Mouse (Mus musculus) olfactory bulb, adult 2 months (tissue): ENCODE measurements at regions not wholly inside any gene's neighbourhood (a gene's known extent, or its start where the extent isn't known, plus 50 kb on each side); places are given as distances from the start of the nearest gene placed in this dataset.

Source experiments
- H3K27ac ChIP-seq: fragments of 200-500 bp; 2 replicates; pipeline ENCODE4 v1.5.1; 2012; ENCODE audit warnings: low read depth, low read length; ENCODE audit not compliant: insufficient read depth
- H3K4me1 ChIP-seq: fragments of 200-500 bp; 2 replicates; pipeline ENCODE4 v1.6.1; 2012; ENCODE audit warnings: low read length; ENCODE audit not compliant: control insufficient read depth, insufficient read depth
- H3K4me3 ChIP-seq: fragments of 200-500 bp; 2 replicates; pipeline ENCODE4 v1.5.1; 2012; ENCODE audit warnings: mild to moderate bottlenecking, low read depth, low read length, moderate library complexity; ENCODE audit not compliant: insufficient read depth
- CTCF ChIP-seq: fragments of 200-500 bp; IDR thresholded peaks from 2 replicates; pipeline ENCODE4 v1.5.1; 2012; ENCODE audit warnings: low read depth, mild to moderate bottlenecking, low read length, moderate library complexity; ENCODE audit not compliant: insufficient read depth
- POLR2A ChIP-seq: fragments of 200-500 bp; IDR thresholded peaks from 2 replicates; pipeline ENCODE4 v1.6.1; 2012; ENCODE audit warnings: mild to moderate bottlenecking, low read depth, low read length, moderate library complexity; ENCODE audit not compliant: insufficient read depth
- WGBS: fragments of 180-500 bp; shearing (Covaris S2); methylation state at CpG from one replicate; pipeline ENCODE4 v1.1.7; 2018; 5-methylcytosine and 5-hydroxymethylcytosine counted together

DNA sequence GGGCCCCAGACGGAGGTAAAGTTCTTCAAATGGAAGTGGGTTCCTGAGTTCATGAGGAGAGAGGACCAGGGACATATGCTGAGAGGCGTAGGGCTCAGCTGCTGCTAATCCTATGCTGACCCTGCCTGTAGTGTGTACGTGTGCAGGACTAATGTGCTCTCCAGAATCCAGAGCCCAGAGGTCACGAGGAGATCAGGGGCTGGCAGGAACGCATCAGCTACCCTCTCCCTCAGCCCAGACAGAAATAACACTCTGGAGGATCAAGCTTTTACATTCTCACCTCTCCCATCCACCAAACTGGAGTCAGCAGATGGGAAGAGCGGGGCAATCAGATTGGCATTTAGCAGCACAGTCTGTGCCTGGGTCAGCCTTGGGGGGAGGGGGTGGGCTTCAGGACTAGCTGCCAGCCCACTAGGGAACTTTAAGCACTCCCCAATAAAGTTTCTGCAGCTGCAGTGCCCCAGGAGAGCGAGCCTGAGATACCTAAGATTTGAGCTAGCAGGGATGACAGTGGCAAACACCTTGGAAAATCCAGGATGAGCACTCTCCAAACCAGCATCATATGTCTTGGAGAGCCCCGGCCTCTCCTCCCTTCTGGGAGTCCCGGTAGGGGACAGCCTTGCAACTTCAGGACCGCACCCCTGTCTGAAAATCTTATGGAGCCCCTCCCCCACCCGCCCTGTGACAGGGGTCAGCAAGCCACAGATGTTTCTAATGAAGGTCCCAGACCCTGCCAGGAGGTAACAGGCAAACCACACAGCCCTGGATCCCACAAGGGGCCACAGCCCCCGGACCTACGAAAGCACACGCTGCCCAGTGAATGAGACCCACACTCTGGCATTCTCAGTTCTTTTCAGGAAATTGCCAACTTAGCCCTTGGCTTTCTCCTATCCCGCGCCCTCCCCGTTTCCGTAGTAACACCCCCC is 90.4 kb downstream of the Zfp36l1 start:
- Histone ChIP-seq H3K27ac (no peak overlapping the region), H3K4me3 (no peak overlapping the region), H3K4me1 (peaks cover 7% of the 10 kb centered on the region; the same call in 1 of the 2 replicates)
- WGBS, result 37% methylated on average over 18 of the region's 18 CpGs
- TF ChIP-seq CTCF, result no peak
- TF ChIP-seq POLR2A, result no peak

DNA sequence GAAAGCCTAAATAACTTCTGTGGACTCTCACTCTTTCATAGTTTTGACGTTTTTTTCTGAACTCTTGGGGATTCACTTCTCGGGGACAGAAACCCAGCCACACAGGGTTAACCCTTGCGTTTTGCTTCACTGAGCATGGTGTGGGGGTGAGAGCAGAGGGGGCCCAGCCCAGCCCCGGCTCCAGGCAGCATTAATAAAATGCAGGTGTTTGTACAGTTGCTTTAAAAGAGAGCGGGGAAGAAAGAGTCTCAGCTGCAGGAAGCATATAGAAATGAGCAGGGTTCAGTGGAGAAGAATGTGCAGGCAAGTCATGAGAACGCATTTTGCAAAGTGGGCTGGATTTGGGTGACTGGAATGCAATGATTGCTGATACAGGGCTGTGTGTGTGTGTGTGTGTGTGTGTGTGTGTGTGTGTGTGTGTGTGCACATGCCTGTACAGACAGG is 91.8 kb downstream of the Zfp36l1 start:
- Histone ChIP-seq H3K4me1 (peaks cover 7% of the 10 kb centered on the region; the same call in 1 of the 2 replicates), H3K27ac (no peak overlapping the region), H3K4me3 (no peak overlapping the region)
- WGBS, result 48% methylated on average over 6 of the region's 6 CpGs
- TF ChIP-seq POLR2A, result no peak
- TF ChIP-seq CTCF, result no peak

DNA sequence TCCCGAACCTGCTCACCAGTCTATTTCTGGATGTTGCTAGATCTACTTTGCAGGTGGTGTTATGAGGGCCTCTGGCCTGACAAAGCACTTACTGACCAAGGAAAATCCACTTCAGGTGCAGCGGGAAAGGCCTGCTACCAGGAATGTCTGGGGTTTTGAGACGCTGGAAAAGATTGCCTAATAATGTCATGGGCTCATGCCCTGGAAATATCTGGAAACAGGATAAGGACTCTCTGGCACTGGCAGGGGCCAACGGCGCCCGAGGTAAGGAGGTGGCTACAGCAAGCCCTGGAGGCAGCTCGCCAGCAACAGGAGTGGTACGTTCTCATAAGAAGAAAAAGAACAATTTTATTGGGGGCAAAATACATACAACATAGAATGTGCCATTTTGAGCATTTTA is 94.7 kb downstream of the Zfp36l1 start:
- 94% methylated on average over 8 of the region's 8 CpGs for WGBS
- Histone ChIP-seq H3K4me3 (no peak overlapping the region), H3K27ac (no peak overlapping the region), H3K4me1 (peaks cover 17% of the 10 kb centered on the region)
- no peak for TF ChIP-seq POLR2A
- no peak for TF ChIP-seq CTCF

DNA sequence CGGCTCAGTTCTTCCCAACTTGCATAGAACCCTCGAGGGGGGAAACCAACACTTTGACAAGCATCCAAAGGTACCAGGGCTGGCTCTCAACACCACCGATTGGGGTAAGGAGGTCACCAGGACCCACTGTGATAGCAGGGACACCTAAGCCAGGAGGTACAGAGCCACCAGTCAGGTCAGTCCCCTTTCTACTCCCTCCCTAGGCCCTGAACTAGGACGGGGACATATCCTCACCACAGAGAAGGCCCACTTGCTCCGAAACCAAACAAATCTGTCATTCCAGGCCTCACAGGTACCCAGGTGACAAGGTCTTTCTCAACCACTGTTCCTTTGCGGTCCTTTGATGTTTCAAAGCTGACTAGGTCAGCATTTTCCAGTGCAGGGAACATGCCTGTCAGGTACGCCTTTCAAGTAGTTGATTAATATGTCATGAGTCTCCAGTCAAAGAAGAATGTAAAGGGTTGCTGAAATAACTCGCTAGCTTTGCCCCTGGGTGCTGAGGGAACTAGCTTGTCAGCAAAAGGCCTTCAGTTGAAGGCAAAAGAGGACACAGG is 95.4 kb downstream of the Zfp36l1 start:
- WGBS, result 91% methylated on average over 8 of the region's 8 CpGs
- Histone ChIP-seq H3K4me1 (peaks cover 13% of the 10 kb centered on the region), H3K27ac (no peak overlapping the region), H3K4me3 (no peak overlapping the region)
- no peak for TF ChIP-seq CTCF
- no peak for TF ChIP-seq POLR2A

DNA sequence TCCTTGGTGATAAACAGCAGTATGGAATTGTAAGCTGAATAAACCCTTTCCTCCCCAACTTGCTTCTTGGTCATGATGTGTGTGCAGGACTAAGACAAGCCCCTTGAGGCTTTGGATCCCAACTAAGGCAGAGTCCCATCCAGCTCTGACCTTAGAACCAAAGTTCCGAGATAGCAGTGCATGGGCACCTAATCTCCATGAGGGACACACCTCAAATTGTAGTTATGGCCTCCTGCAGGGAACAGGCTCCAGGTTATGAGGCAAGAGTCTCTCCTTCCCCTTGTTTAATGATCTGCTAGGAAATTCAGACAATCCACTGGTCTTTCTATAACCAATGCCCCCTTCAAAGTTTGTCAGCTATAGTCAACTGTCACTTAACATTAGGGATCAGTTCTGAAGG is 96.9 kb downstream of the Zfp36l1 start:
- no peak for TF ChIP-seq CTCF
- TF ChIP-seq POLR2A, result no peak
- Histone ChIP-seq H3K4me1 (peaks cover 10% of the 10 kb centered on the region), H3K4me3 (no peak overlapping the region), H3K27ac (no peak overlapping the region)
- WGBS, result 92% methylated on average over 1 of the region's 1 CpGs

DNA sequence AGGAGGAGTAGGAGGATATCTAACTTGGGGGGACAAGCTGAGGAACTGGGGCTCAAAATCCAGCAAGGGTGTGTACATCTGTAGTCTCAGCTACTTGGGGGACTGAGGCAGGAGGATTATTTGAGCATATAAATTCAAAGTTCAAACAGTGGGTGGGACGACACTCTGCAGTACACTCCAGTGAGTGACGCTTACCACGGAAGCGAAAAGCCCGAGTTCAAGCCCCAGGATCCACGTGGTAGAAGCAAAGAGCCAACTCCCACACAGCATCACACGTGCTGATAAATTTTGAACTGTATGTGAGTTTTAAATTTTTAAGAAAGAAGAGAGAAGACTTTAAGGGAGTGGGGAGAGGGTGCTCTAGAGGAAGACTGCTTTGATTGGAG is 98.2 kb downstream of the Zfp36l1 start:
- no peak for TF ChIP-seq CTCF
- H3K4me3 ChIP-seq, result peak overlapping the region; percentile 0; the same call in 1 of the 2 replicates
- 56% methylated on average over 7 of the region's 7 CpGs for WGBS
- H3K27ac ChIP-seq, result no peak overlapping the region
- peaks cover 10% of the 10 kb centered on the region for H3K4me1 ChIP-seq

GRCm38 (mm10) chr12:80013904-80014597 is 98.8 kb downstream of the Zfp36l1 start:
- 8% methylated on average over 14 of the region's 14 CpGs for WGBS
- Histone ChIP-seq H3K4me1 (peaks cover 10% of the 10 kb centered on the region), H3K4me3 (peak overlapping the region; percentile 0; the same call in 1 of the 2 replicates), H3K27ac (no peak overlapping the region; the same call in 1 of the 2 replicates)
- TF ChIP-seq CTCF (no peak), POLR2A (no peak)

GRCm38 (mm10) chr12:80013577-80013903 is 99.3 kb downstream of the Zfp36l1 start:
- H3K27ac ChIP-seq, result no peak overlapping the region
- no peak overlapping the region for H3K4me3 ChIP-seq
- 68% methylated on average over 6 of the region's 6 CpGs for WGBS
- TF ChIP-seq POLR2A (no peak), CTCF (no peak)
- H3K4me1 ChIP-seq, result peaks cover 10% of the 10 kb centered on the region

DNA sequence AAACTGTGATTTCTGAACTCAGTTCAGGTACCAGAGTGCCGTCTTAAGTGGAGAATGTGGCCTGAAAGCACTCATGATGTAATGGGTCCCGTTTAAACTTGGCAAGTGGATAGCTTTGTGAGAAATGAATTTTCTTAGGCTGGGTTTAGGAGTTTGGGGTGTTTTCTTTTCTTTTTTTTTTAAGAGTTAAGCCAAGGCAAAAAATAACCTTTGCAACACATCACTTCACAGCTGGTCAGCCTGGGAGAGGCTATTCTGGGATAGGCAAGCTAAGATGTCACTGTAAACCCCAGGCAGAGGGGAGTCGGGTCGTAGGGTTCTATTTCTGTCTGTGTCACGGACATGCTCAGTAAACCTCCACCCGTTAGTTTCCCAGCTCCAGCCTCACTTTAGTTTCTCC is 100.9 kb downstream of the Zfp36l1 start:
- Histone ChIP-seq H3K4me3 (no peak overlapping the region), H3K4me1 (peaks cover 12% of the 10 kb centered on the region), H3K27ac (no peak overlapping the region)
- TF ChIP-seq CTCF (no peak), POLR2A (no peak)
- 67% methylated on average over 6 of the region's 6 CpGs for WGBS
